Mouse (Mus musculus) embryonic facial prominence, embryonic 11.5 days (tissue): ENCODE results near the gene Ascc2. TPM values are rescaled to one million over a fixed set of nuclear protein-coding genes. Genes with fewer than 3 reads are reported as not detected.

ENCODE experiments used
- ATAC-seq: fragments of 200-750 bp; cut with Nextera tagmentation; replicated peaks from 2 replicates; pipeline ENCODE4 v1.8.0; 2017; ENCODE audit warnings: low read depth; ENCODE audit not compliant: insufficient number of reproducible peaks, low FRiP score, low TSS enrichment
- DNase-seq: peaks from one replicate; pipeline ENCODE4 v3.0.0-alpha.2; 2015; ENCODE audit warnings: low spot score
- H3K27ac ChIP-seq: fragments of 300-500 bp; sonication (generic); replicated peaks from 2 replicates; pipeline ENCODE4 v1.5.1; 2014; ENCODE audit warnings: mild to moderate bottlenecking, low read depth, low read length, control low read depth
- H3K27me3 ChIP-seq: fragments of 300-500 bp; sonication (generic); 2 replicates; pipeline ENCODE4 v1.6.1; 2014; ENCODE audit warnings: mild to moderate bottlenecking, low read length, moderate library complexity, mixed read lengths; ENCODE audit not compliant: control insufficient read depth, insufficient read depth
- H3K36me3 ChIP-seq: fragments of 300-500 bp; sonication (generic); replicated peaks from 2 replicates; pipeline ENCODE4 v1.6.1; 2014; ENCODE audit warnings: low read depth, mild to moderate bottlenecking, low read length, moderate library complexity, mixed read lengths; ENCODE audit not compliant: control insufficient read depth, insufficient read depth
- H3K4me1 ChIP-seq: fragments of 300-500 bp; sonication (generic); 2 replicates; pipeline ENCODE4 v1.6.1; 2014; ENCODE audit warnings: low read length, mixed read lengths; ENCODE audit not compliant: control insufficient read depth, insufficient read depth
- H3K4me2 ChIP-seq: fragments of 300-500 bp; sonication (generic); 2 replicates; pipeline ENCODE4 v1.6.1; 2014; ENCODE audit warnings: low read depth, mild to moderate bottlenecking, control low read depth, low read length, moderate library complexity
- H3K4me3 ChIP-seq: fragments of 300-500 bp; sonication (generic); 2 replicates; pipeline ENCODE4 v1.5.1; 2014; ENCODE audit warnings: low read depth, low read length, control low read depth
- H3K9ac ChIP-seq: fragments of 300-500 bp; sonication (generic); replicated peaks from 2 replicates; pipeline ENCODE4 v1.6.1; 2014; ENCODE audit warnings: mild to moderate bottlenecking, control low read depth, low read length
- H3K9me3 ChIP-seq: fragments of 300-500 bp; sonication (generic); replicated peaks from 2 replicates; pipeline ENCODE4 v1.6.1; 2016; ENCODE audit warnings: mild to moderate bottlenecking, low read length, inconsistent platforms, mixed read lengths; ENCODE audit not compliant: control insufficient read depth
- WGBS: fragments of 180-500 bp; shearing (Covaris S2); extraction: QIAGEN DNeasy Blood & Tissue Kit; methylation state at CpG from one replicate; pipeline ENCODE4 v1.1.7; 2014; 5-methylcytosine and 5-hydroxymethylcytosine counted together
- polyA plus RNA-seq: library from polyadenylated mRNA; unstranded; fragments of >200 nt; fragmentation: Nextera tagmentation; extraction: Ambion mirVana; gene quantifications from 2 replicates; pipeline ENCODE4 v1.2.1, GENCODE M21; 2014

Ascc2 gene
- polyA plus RNA-seq, 1 experiment from 2014 or later: 37.0 TPM

DNA sequence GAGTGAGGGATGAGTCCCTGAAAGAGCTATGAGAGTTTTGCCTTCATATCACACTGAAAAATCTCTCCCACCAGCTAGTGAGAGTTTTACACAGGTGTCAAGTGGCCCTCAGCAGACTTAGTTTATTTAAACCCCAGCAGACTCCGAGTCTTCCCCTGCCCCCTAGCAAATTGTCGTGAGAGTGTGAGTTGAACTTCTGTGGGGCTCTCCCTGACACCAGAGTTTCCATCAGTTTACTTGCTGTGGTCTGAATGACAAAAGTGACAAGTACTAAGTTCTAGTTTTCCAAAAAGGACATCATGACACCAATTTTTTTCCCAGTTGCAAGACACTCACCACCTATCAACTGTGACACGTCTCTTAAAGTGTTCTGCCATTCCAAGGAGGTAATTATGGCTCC, 50.3 kb downstream of the Ascc2 start:
- H3K27me3 ChIP-seq: no peaks in the 10 kb centered on the region
- no peaks in the 10 kb centered on the region for H3K4me1 ChIP-seq
- DNase-seq (no peak), ATAC-seq (no peak)
- no peaks in the 10 kb centered on the region for H3K9me3 ChIP-seq
- H3K27ac ChIP-seq: no peak overlapping the region
- no peaks in the 10 kb centered on the region; the same call in 1 of the 2 replicates for H3K36me3 ChIP-seq
- no peak overlapping the region for H3K9ac ChIP-seq
- no peak overlapping the region for H3K4me2 ChIP-seq
- 64% methylated on average over 3 of the region's 3 CpGs for WGBS
- H3K4me3 ChIP-seq: no peak overlapping the region

DNA sequence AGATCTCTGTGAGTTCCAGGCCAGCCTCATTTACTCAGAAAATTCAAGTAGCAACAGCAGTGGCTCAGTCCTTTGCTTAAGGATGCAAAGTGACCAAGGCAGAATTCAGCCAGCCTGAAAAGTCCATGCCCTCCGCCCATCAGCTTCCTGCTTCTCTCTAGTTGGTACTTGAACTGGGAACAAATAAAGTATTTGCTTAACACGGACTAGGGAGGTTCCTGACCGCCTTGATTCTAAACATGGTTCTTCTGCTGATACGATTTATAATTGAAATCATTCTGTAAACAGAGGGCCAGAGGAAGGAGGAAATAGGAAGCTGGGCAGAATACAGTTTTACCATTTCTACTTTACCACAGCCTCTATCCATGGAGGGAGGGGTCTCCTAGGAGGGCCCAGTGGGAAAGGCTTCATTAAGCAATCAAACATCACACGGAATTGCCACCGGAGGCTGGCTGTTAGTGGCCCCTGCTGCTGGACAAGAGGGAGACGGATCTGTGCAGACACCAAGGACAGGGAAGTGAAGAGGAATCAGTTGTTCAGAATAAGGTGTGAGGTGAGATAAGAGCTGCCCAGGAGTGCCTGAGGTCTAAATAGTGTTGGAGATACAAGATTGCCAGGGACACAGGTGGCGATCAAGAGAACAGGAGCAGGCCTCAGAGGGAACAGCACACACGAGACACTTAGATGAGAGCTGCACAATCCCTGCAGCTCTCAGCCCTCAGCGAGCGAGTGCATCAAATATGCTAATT, 51.3 kb downstream of the Ascc2 start:
- no peak for ATAC-seq
- Histone ChIP-seq H3K9ac (no peak overlapping the region), H3K27ac (no peak overlapping the region), H3K4me2 (no peak overlapping the region), H3K4me1 (no peaks in the 10 kb centered on the region), H3K4me3 (no peak overlapping the region), H3K27me3 (no peaks in the 10 kb centered on the region), H3K36me3 (no peaks in the 10 kb centered on the region), H3K9me3 (no peaks in the 10 kb centered on the region)
- WGBS: 74% methylated on average over 11 of the region's 11 CpGs
- DNase-seq: no peak

DNA sequence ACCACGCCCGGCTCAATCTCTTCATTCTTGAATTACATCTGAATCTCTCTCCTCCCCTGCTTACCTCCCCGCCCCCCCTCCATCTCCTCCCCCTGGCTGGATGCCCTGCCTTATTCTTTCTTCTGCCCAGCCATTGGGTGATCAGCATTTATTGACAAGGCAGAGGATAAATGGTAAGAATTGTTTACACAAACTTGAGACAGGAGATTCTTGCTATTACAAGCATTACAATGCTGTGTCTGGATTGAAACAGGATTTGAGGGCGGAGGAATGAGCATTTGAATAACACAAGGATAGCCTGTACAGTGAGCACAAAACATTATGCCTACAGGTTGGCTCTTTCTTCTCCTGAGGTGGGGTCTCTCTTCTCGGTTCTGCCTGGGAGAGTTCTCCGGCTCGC, 52.8 kb downstream of the Ascc2 start:
- 84% methylated on average over 7 of the region's 7 CpGs for WGBS
- no peaks in the 10 kb centered on the region for H3K9me3 ChIP-seq
- no peak for DNase-seq

DNA sequence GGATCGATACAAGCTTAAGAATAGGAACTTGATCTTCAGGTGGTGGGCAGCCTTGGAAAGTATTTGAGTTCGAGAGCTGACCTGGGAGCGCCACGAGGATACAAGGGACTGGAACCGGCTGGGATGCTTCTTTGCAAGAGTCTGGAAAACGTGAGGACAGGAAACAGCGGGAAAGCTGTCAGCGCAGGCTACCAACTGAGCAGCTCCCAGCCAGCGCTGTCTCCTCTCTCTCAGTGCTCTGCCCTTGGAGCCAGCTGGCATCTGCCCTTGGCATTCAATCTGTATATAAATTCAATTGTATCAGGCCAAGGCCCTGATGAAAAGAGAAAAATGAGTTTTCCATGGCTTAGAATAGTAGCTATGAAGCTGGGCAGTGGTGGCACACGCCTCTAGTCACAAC, 53.7 kb downstream of the Ascc2 start:
- Histone ChIP-seq H3K36me3 (no peaks in the 10 kb centered on the region), H3K4me3 (no peak overlapping the region), H3K9me3 (no peaks in the 10 kb centered on the region), H3K4me2 (no peak overlapping the region), H3K4me1 (no peaks in the 10 kb centered on the region), H3K9ac (no peak overlapping the region), H3K27ac (no peak overlapping the region), H3K27me3 (no peaks in the 10 kb centered on the region)
- DNase-seq (no peak), ATAC-seq (no peak)
- 64% methylated on average over 10 of the region's 10 CpGs for WGBS

More for the DNA sequence above, 52.8 kb downstream of the Ascc2 start:
- Histone ChIP-seq H3K4me2 (no peak overlapping the region), H3K9ac (no peak overlapping the region), H3K4me1 (no peaks in the 10 kb centered on the region), H3K27ac (no peak overlapping the region), H3K36me3 (no peaks in the 10 kb centered on the region), H3K27me3 (no peaks in the 10 kb centered on the region), H3K4me3 (no peak overlapping the region)
- no peak for ATAC-seq

DNA sequence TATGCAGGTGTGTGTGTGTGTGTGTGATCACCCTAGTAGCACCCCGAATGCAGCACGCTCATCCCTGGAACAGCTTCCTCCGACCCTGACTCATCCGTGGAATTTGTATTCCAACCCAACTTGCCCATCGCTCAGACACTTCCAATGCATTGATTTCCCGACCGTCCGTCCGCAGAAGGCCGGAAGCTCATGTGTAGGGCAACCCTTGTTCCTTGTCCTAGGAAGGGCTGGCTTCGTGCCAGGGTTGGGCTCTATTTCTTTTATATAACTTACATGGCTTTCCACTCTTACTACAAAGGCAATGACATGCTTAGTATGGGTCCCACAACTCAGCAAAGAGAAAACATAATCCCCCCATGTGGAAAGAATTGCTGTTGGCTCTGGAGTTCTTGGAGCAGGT, 54.6 kb downstream of the Ascc2 start:
- DNase-seq: no peak

DNA sequence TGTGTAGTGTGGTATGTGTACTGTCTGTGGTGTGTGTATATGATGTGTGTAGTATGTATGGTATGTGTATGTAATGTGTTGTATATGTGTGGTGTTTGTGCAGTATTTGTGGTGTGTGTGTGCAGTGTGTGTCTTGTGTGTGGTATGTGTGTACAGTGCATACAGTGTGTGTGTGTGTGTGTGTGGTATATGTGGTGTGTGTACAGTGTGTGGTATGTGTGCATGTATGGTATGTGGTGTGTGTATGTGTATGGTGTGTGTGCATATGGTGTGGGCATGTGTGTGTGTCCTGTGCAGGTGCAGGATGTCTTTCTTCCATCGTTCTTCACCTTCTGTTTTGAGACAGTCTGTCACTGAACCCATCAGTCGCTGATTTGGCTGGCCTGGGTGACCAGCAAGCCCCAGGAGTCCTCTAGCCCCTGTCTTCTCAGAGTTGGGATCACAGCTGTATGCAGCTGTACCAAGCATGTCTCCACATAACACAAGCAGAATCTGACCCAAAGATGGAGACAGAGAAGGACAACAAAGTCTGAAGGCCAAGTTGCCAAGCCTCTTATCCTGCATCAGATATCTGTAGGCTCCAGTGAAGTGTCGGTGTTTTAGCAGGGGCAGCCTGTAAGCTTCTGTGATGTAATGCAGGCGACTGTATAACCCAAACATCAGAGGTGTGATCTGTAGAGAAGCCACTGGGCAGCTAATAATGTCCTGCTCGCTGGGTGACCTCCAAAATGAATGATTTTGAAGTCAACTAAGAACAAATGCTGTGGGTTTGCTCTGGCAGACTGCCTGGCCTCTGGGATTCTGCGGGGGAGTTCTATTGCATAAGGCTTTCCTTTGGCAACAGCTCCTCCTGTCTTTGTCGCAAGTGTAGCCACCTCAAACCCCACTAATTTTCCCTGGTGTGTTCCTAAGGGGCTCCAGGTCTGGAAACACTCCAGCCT, 59.8 kb downstream of the Ascc2 start:
- DNase-seq: no peak
- Histone ChIP-seq H3K9me3 (no peaks in the 10 kb centered on the region), H3K27ac (no peak overlapping the region), H3K36me3 (no peaks in the 10 kb centered on the region; the same call in 1 of the 2 replicates), H3K4me2 (no peak overlapping the region), H3K27me3 (no peaks in the 10 kb centered on the region), H3K4me3 (no peak overlapping the region), H3K4me1 (no peaks in the 10 kb centered on the region), H3K9ac (no peak overlapping the region)
- 62% methylated on average over 7 of the region's 7 CpGs for WGBS
- no peak for ATAC-seq

More for the DNA sequence above, 54.6 kb downstream of the Ascc2 start:
- Histone ChIP-seq H3K4me3 (no peak overlapping the region), H3K27ac (no peak overlapping the region), H3K9ac (no peak overlapping the region), H3K4me1 (no peaks in the 10 kb centered on the region), H3K36me3 (no peaks in the 10 kb centered on the region), H3K9me3 (no peaks in the 10 kb centered on the region), H3K4me2 (no peak overlapping the region), H3K27me3 (no peaks in the 10 kb centered on the region)
- 93% methylated on average over 11 of the region's 11 CpGs for WGBS
- no peak for ATAC-seq

DNA sequence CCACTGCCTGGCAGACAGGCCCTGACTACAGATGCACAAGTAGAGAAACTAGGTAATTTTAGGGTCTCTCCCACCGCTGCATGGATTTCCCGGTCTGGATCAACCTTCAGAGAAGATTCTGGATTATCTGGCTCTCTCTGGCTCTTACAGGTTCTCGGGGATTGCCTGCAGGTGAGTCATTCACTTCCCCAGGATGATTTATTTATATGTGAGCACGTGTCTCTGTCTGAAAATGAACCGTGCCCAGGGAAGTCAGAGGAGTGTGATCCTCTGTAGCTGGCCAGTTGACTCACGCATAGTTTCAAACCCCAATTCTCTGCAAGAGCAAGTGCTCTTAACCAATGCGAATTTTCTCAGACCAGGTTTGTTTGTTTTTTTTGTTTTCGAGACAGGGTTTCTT, 63.2 kb downstream of the Ascc2 start:
- no peaks in the 10 kb centered on the region for H3K27me3 ChIP-seq
- ATAC-seq (no peak), DNase-seq (no peak)
- no peak overlapping the region for H3K9ac ChIP-seq
- no peak overlapping the region for H3K27ac ChIP-seq
- WGBS: 83% methylated on average over 8 of the region's 8 CpGs
- H3K4me3 ChIP-seq: no peak overlapping the region
- no peaks in the 10 kb centered on the region; the same call in 1 of the 2 replicates for H3K36me3 ChIP-seq
- H3K9me3 ChIP-seq: no peaks in the 10 kb centered on the region
- H3K4me1 ChIP-seq: no peaks in the 10 kb centered on the region
- no peak overlapping the region for H3K4me2 ChIP-seq

DNA sequence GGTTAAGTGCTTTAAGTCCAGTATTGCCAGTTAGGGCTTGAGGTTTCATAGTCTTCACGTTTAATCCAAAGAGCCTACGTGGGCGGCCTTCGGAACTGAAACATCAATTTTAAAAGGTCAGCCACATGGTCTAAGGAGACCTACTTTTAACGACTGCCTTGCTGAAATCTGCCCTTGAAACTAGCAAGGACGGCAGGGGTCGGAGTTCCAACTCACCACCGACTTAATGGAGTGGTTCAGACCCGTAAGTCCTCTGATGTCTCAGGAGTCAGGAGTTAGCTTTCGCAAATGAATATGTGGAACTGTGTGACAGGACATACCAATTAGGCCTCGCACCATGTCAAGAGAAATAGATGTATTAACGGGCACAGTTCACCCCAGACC, 66.1 kb downstream of the Ascc2 start:
- no peaks in the 10 kb centered on the region for H3K27me3 ChIP-seq
- WGBS: 5% methylated on average over 12 of the region's 12 CpGs
- H3K36me3 ChIP-seq: no peaks in the 10 kb centered on the region; the same call in 1 of the 2 replicates
- H3K4me1 ChIP-seq: no peaks in the 10 kb centered on the region
- peak overlapping the region; percentile 70 for H3K4me2 ChIP-seq
- peak overlapping the region; percentile 73 for H3K4me3 ChIP-seq
- ATAC-seq (no peak), DNase-seq (no peak)
- peak overlapping the region; percentile 7; the same call in 1 of the 2 replicates for H3K27ac ChIP-seq
- H3K9ac ChIP-seq: peak overlapping the region; percentile 80
- no peaks in the 10 kb centered on the region for H3K9me3 ChIP-seq
